Mouse (Mus musculus) olfactory bulb, adult 2 months (tissue): ENCODE results near the gene Arhgap30. TPM values are rescaled to one million over a fixed set of nuclear protein-coding genes. Genes with fewer than 3 reads are reported as not detected.

Source experiments
- H3K27ac ChIP-seq: fragments of 200-500 bp; 2 replicates; pipeline ENCODE4 v1.5.1; 2012; ENCODE audit warnings: low read depth, low read length; ENCODE audit not compliant: insufficient read depth
- H3K4me1 ChIP-seq: fragments of 200-500 bp; 2 replicates; pipeline ENCODE4 v1.6.1; 2012; ENCODE audit warnings: low read length; ENCODE audit not compliant: control insufficient read depth, insufficient read depth
- H3K4me3 ChIP-seq: fragments of 200-500 bp; 2 replicates; pipeline ENCODE4 v1.5.1; 2012; ENCODE audit warnings: mild to moderate bottlenecking, low read depth, low read length, moderate library complexity; ENCODE audit not compliant: insufficient read depth
- CTCF ChIP-seq: fragments of 200-500 bp; IDR thresholded peaks from 2 replicates; pipeline ENCODE4 v1.5.1; 2012; ENCODE audit warnings: low read depth, mild to moderate bottlenecking, low read length, moderate library complexity; ENCODE audit not compliant: insufficient read depth
- POLR2A ChIP-seq: fragments of 200-500 bp; IDR thresholded peaks from 2 replicates; pipeline ENCODE4 v1.6.1; 2012; ENCODE audit warnings: mild to moderate bottlenecking, low read depth, low read length, moderate library complexity; ENCODE audit not compliant: insufficient read depth
- WGBS: fragments of 180-500 bp; shearing (Covaris S2); methylation state at CpG from one replicate; pipeline ENCODE4 v1.1.7; 2018; 5-methylcytosine and 5-hydroxymethylcytosine counted together
- polyA plus RNA-seq: library from polyadenylated mRNA; stranded (reverse); fragments of >200 nt; gene quantifications from 2 replicates; pipeline ENCODE4 v1.2.4, GENCODE M21; 2012; ENCODE audit warnings: low replicate concordance; ENCODE audit not compliant: missing spikeins, insufficient read depth, insufficient read length

The Arhgap30 gene
- polyA plus RNA-seq, 1 experiment, result 90.1 TPM

DNA sequence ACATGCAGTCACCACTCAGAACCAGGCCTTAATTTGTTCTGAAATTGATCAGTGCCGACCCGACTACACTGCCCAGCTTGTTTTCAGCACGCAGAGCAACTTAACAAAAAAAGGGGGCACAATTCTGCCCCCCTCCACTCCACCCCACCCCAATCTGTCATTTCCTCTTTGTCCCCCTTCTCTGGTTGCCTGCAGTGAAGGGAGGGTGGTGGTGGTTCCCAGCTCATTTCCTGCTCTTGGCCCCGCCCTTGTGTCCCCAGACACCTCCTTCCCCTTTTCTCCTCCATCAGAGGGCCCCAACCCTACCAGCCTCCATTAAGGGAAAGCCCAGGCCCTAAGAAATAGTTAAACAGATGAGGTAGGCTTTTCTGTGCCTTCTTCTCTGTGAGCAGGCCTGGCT lies 1.3 kb downstream of the Arhgap30 start:
- WGBS, result 88% methylated on average over 4 of the region's 4 CpGs
- TF ChIP-seq POLR2A (no peak), CTCF (no peak)
- no peak overlapping the region for H3K4me3 ChIP-seq

GRCm38 (mm10) chr1:171401821-171402220 lies 13.1 kb downstream of the Arhgap30 start:
- no peaks in the 10 kb centered on the region for H3K4me1 ChIP-seq
- WGBS, result 80% methylated on average over 4 of the region's 4 CpGs
- no peak overlapping the region for H3K27ac ChIP-seq
- TF ChIP-seq CTCF (no peak), POLR2A (no peak)
- H3K4me3 ChIP-seq, result no peak overlapping the region

More for the DNA sequence above, 1.3 kb downstream of the Arhgap30 start:
- Histone ChIP-seq H3K4me1 (no peaks in the 10 kb centered on the region), H3K27ac (no peak overlapping the region)

DNA sequence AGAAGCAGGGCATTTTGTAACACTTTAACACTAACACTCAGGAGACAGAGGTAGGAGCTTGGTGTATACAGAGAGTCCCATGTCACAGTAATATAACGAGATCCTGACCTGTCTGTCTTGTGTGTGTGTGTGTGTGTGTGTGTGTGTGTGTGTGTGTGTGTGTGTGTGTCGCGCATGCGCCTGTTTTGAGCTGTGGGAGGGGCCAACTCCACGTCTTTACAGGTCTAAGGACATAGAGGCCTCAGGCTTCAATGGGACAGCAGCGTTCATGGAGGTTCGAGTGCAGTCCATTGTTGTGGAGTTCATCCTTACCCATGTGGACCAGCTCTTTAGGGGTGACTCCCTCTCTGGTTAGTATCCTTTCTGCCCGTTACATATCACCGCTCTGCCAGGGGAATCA lies 14.2 kb downstream of the Arhgap30 start:
- 85% methylated on average over 9 of the region's 9 CpGs for WGBS
- Histone ChIP-seq H3K4me3 (no peak overlapping the region), H3K27ac (no peak overlapping the region), H3K4me1 (no peaks in the 10 kb centered on the region)
- TF ChIP-seq CTCF (no peak), POLR2A (no peak)

DNA sequence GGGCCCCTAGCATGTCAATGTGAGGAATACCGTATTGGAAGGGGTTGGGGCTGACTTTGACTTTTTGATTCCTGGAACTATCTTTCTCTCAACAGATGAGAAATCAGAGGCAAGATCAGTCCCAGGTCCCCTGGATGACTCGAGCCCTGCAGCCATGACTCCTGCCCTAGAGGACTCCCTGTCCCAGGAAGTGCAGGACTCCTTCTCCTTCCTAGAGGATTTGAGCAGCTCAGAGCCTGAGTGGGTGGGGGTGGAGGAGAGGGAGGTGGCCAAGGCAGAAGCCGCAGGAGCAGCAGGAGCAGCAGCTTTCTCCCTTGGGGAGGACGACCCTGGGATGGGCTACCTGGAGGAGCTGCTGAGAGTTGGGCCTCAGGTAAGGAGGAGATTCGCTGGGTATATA lies 18.5 kb downstream of the Arhgap30 start:
- WGBS, result 85% methylated on average over 5 of the region's 5 CpGs
- TF ChIP-seq POLR2A, result no peak
- no peak for TF ChIP-seq CTCF

DNA sequence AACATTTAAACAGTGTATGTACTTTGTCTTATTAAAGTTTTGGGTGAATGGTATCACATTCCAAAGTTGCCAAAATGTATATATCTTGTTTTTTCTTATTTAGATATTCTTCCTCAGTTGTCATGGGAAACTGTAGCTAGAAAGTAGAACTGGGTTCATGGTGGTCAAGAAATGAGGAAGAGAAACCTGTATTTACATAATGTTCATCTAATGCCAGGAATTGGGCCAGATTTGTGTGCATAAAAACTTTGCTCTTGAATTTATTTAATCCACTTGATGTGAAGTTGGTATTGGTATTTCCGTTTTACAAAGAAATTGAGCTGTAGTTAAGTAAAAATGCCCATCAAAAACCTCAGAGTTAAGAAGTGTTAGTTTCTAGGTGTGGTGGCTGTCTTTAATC lies 21.5 kb downstream of the Arhgap30 start:
- TF ChIP-seq POLR2A (no peak), CTCF (no peak)
- 86% methylated on average over 1 of the region's 1 CpGs for WGBS
- H3K4me3 ChIP-seq, result no peak overlapping the region
- H3K4me1 ChIP-seq, result peaks cover 15% of the 10 kb centered on the region
- no peak overlapping the region for H3K27ac ChIP-seq

More for the DNA sequence above, 18.5 kb downstream of the Arhgap30 start:
- Histone ChIP-seq H3K4me1 (no peaks in the 10 kb centered on the region), H3K4me3 (no peak overlapping the region), H3K27ac (no peak overlapping the region)

DNA sequence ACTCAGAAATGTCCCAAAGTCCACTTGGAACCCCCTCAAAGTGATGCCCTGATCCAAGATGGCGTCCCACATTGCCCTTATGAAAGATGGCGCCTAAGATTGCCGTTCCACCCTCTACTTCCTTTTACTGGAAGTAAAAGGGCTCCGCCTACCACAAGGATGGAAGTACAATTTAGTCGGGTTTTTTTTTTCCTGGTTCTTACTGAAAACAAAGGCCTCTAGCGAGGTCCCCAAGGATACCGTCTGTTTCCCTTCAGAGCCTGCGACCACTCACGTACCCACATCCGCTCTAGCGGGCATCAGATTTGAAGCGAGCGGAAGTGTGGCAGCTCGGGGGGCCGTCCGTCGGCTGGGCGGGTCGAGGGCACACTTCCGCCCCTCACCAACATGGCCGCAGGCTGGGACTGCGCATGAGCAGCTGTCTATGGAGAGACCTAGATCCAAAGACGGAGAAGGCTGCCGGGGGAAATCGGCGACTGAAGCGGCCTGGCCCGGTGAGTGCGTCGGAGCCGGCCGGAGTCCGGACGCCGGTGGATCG lies 22.3 kb downstream of the Arhgap30 start, which contains the start of gene Usf1:
Usf1 (plus strand) TSS at position 367 of the 538 bp plus-strand sequence.
- peak within 1 kb of the TSS; percentile 92 for H3K4me3 ChIP-seq
- WGBS, result under 1% methylated on average over 36 of the region's 36 CpGs
- TF ChIP-seq POLR2A (peak; percentile 41), CTCF (no peak)
- peak within 1 kb of the TSS; percentile 96 for H3K27ac ChIP-seq
- H3K4me1 ChIP-seq, result peaks cover 15% of the 10 kb centered on the region

GRCm38 (mm10) chr1:171411492-171411941 lies 22.8 kb downstream of the Arhgap30 start:
- peak overlapping the region; percentile 92 for H3K4me3 ChIP-seq
- WGBS, result under 1% methylated on average over 39 of the region's 39 CpGs
- TF ChIP-seq POLR2A (no peak), CTCF (no peak)
- H3K27ac ChIP-seq, result peak overlapping the region; percentile 94
- peaks cover 15% of the 10 kb centered on the region for H3K4me1 ChIP-seq

DNA sequence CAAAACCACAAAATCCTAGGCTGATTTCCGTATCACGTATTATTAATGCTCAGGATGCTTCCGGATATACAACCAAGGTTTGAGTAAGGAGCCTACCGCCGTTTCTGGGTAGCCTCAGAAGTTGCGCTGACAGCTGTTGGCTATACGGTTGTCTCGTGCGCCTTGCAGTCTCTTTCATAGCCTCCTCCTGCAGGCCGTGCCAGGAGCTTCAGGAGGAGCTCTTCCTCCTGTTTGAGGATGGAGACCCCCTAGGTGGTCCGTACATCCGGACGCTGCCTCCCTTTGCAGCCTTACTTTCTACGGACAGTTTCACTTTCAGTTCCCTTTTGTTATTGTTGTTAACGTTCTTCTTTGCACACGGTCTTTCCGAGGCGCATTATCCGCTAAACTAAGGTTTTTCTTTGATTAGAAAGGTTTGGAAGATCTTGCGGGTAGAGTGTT lies 23.3 kb downstream of the Arhgap30 start:
- no peak for TF ChIP-seq POLR2A
- TF ChIP-seq CTCF, result no peak
- Histone ChIP-seq H3K27ac (peak overlapping the region; percentile 94), H3K4me1 (peaks cover 15% of the 10 kb centered on the region), H3K4me3 (peak overlapping the region; percentile 92)
- under 1% methylated on average over 20 of the region's 20 CpGs for WGBS

DNA sequence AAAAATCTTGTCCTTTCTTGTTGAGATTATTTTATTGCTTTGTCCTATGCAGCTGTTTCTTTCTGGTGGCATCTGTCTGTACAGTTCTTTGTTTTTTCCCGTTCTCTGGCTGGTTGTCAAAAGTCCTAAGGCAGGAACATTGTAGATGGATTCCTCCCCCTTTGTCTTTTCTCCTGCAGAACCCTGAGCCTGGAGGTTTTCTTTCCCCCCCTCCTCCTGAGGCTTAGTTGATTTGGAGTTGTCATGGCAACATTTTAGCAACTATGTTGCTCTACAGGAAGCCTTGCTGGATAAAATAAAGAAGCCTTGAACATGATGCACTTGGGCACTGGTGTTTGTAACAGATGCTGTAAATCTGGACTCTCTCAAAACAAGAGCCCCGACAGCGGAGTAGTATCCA lies 23.7 kb downstream of the Arhgap30 start:
- no peak for TF ChIP-seq CTCF
- TF ChIP-seq POLR2A, result no peak
- H3K27ac ChIP-seq, result no peak overlapping the region
- peak overlapping the region; percentile 92 for H3K4me3 ChIP-seq
- H3K4me1 ChIP-seq, result peaks cover 15% of the 10 kb centered on the region
- 11% methylated on average over 3 of the region's 3 CpGs for WGBS

DNA sequence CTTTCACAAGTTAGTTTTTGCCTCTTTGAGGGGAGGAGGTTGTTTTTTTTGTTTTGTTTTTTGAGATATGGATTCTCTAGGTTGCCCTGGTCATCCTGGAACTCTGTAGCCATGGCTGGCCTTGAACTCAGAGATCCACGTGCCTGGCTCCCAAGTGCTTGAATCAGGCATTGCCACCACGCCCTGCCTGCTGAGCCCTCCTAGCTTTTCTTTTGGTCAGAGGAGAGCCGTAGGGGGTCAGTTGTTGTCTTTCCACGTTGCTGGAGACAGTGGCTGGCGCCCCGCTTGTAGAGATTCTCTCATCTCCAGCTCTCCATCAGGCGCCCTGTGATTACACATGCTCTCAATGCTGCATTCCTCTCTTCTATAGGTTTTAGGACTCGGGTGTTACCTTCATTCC lies 24.9 kb downstream of the Arhgap30 start:
- Histone ChIP-seq H3K4me3 (no peak overlapping the region), H3K27ac (no peak overlapping the region), H3K4me1 (peaks cover 15% of the 10 kb centered on the region)
- WGBS, result 77% methylated on average over 8 of the region's 8 CpGs
- TF ChIP-seq CTCF (no peak), POLR2A (no peak)
